Mouse (Mus musculus) liver, postnatal 0 days (tissue): ENCODE results near the gene Kdf1. TPM values are rescaled to one million over a fixed set of nuclear protein-coding genes. Genes with fewer than 3 reads are reported as not detected.

Source experiments
- ATAC-seq: fragments of 200-750 bp; cut with Nextera tagmentation; 2 replicates; pipeline ENCODE4 v1.8.0; 2017; ENCODE audit warnings: mild to moderate bottlenecking, moderate library complexity
- DNase-seq: peaks from one replicate; pipeline ENCODE4 v3.0.0-alpha.2; 2016
- H3K27ac ChIP-seq: fragments of 300-500 bp; sonication (generic); 2 replicates; pipeline ENCODE4 v1.5.1; 2014; ENCODE audit warnings: antibody characterized with exemption, moderate library complexity, mild to moderate bottlenecking, low read depth
- H3K27me3 ChIP-seq: fragments of 300-500 bp; sonication (generic); 2 replicates; pipeline ENCODE4 v1.6.1; 2014; ENCODE audit warnings: low read length, control low read depth, mixed read lengths; ENCODE audit not compliant: insufficient read depth
- H3K36me3 ChIP-seq: fragments of 300-500 bp; sonication (generic); replicated peaks from 2 replicates; pipeline ENCODE4 v1.6.1; 2014; ENCODE audit warnings: mild to moderate bottlenecking, control low read depth, low read length, moderate library complexity, mixed read lengths; ENCODE audit not compliant: insufficient read depth
- H3K4me1 ChIP-seq: fragments of 300-500 bp; sonication (generic); 2 replicates; pipeline ENCODE4 v1.6.1; 2014; ENCODE audit warnings: antibody characterized with exemption, mild to moderate bottlenecking, control low read depth; ENCODE audit not compliant: insufficient read depth
- H3K4me2 ChIP-seq: fragments of 300-500 bp; sonication (generic); 2 replicates; pipeline ENCODE4 v1.6.1; 2014; ENCODE audit warnings: low read depth, mild to moderate bottlenecking, low read length, moderate library complexity, mixed read lengths
- H3K4me3 ChIP-seq: fragments of 300-500 bp; sonication (generic); 2 replicates; pipeline ENCODE4 v1.5.1; 2014; ENCODE audit warnings: low read depth, low read length
- H3K9ac ChIP-seq: fragments of 300-500 bp; sonication (generic); replicated peaks from 2 replicates; pipeline ENCODE4 v1.6.1; 2014; ENCODE audit warnings: mild to moderate bottlenecking, moderate library complexity
- H3K9me3 ChIP-seq: fragments of 300-500 bp; sonication (generic); 2 replicates; pipeline ENCODE4 v1.6.1; 2016; ENCODE audit warnings: mild to moderate bottlenecking, control low read depth, low read length, mixed read lengths
- CTCF ChIP-seq: sonication (generic); IDR thresholded peaks from 2 replicates; pipeline ENCODE4 v1.5.1; 2016; ENCODE audit warnings: antibody characterized with exemption, low read depth
- EP300 ChIP-seq: IDR thresholded peaks from 2 replicates; pipeline ENCODE4 v1.6.1; 2016; ENCODE audit warnings: antibody characterized with exemption, low read depth, mild to moderate bottlenecking
- WGBS: fragments of 180-500 bp; shearing (Covaris S2); extraction: QIAGEN DNeasy Blood & Tissue Kit; methylation state at CpG from one replicate; pipeline ENCODE4 v1.1.7; 2014; ENCODE audit not compliant: insufficient replicate concordance; 5-methylcytosine and 5-hydroxymethylcytosine counted together
- polyA plus RNA-seq: library from polyadenylated mRNA; unstranded; fragments of >200 nt; fragmentation: Nextera tagmentation; extraction: Ambion mirVana; gene quantifications from 2 replicates; pipeline ENCODE4 v1.2.1, GENCODE M21; 2015

Kdf1 gene
- polyA plus RNA-seq, 1 experiment from 2014 or later = 5.5 TPM

- H3K27me3 ChIP-seq = no peaks in the 10 kb centered on the region
- H3K4me1 ChIP-seq = peaks cover 6% of the 10 kb centered on the region
- peak overlapping the region; percentile 87 for H3K27ac ChIP-seq
- DNase-seq (peak; percentile 64), ATAC-seq (peak; percentile 17)
- H3K9ac ChIP-seq = no peak overlapping the region
- WGBS = 68% methylated on average over 4 of the region's 4 CpGs
- H3K4me3 ChIP-seq = no peak overlapping the region
- TF ChIP-seq CTCF (no peak), EP300 (no peak)
- 0 out of 2 replicates have a peak overlapping the region, but pooled peaks have one; percentile 22 for H3K4me2 ChIP-seq
- no peaks in the 10 kb centered on the region for H3K36me3 ChIP-seq
- H3K9me3 ChIP-seq = no peaks in the 10 kb centered on the region
These were observed 41.1 kb downstream of the Kdf1 start for GRCm38 (mm10) chr4:133559846-133560245.

GRCm38 (mm10) chr4:133561622-133562021 lies 42.9 kb downstream of the Kdf1 start:
- no peak for TF ChIP-seq CTCF
- H3K9me3 ChIP-seq = no peaks in the 10 kb centered on the region
- no peak overlapping the region for H3K4me2 ChIP-seq
- no peak overlapping the region for H3K4me3 ChIP-seq
- no peaks in the 10 kb centered on the region for H3K27me3 ChIP-seq
- WGBS = 68% methylated on average over 4 of the region's 4 CpGs
- H3K4me1 ChIP-seq = no peaks in the 10 kb centered on the region
- no peaks in the 10 kb centered on the region for H3K36me3 ChIP-seq
- no peak overlapping the region for H3K9ac ChIP-seq
- DNase-seq (no peak), ATAC-seq (no peak)
- no peak overlapping the region for H3K27ac ChIP-seq

GRCm38 (mm10) chr4:133563123-133563571 lies 44.4 kb downstream of the Kdf1 start:
- Histone ChIP-seq H3K4me2 (no peak overlapping the region), H3K4me1 (no peaks in the 10 kb centered on the region), H3K4me3 (no peak overlapping the region), H3K9me3 (no peaks in the 10 kb centered on the region), H3K9ac (no peak overlapping the region; the same call in 1 of the 2 replicates), H3K27ac (peak overlapping the region; percentile 85), H3K36me3 (no peaks in the 10 kb centered on the region), H3K27me3 (no peaks in the 10 kb centered on the region)
- TF ChIP-seq EP300 (peak; percentile 69; the same call in 1 of the 2 replicates), CTCF (no peak)
- ATAC-seq (peak; percentile 87), DNase-seq (peak; percentile 71)
- 57% methylated on average over 11 of the region's 11 CpGs for WGBS

GRCm38 (mm10) chr4:133567251-133567650 lies 48.5 kb downstream of the Kdf1 start:
- no peak overlapping the region for H3K9ac ChIP-seq
- 31% methylated on average over 8 of the region's 8 CpGs for WGBS
- DNase-seq (no peak), ATAC-seq (no peak)
- H3K27me3 ChIP-seq = no peaks in the 10 kb centered on the region
- no peak overlapping the region for H3K4me3 ChIP-seq
- H3K36me3 ChIP-seq = no peaks in the 10 kb centered on the region
- no peaks in the 10 kb centered on the region for H3K4me1 ChIP-seq
- H3K4me2 ChIP-seq = no peak overlapping the region
- TF ChIP-seq CTCF (no peak), EP300 (no peak)
- H3K27ac ChIP-seq = no peak overlapping the region
- no peaks in the 10 kb centered on the region for H3K9me3 ChIP-seq

GRCm38 (mm10) chr4:133569291-133570065 lies 50.7 kb downstream of the Kdf1 start:
- TF ChIP-seq EP300 (peak; percentile 63; the same call in 1 of the 2 replicates), CTCF (no peak)
- Histone ChIP-seq H3K27ac (peak overlapping the region; percentile 97), H3K4me1 (peaks cover 5% of the 10 kb centered on the region), H3K4me2 (peak overlapping the region; percentile 45), H3K36me3 (no peaks in the 10 kb centered on the region), H3K9me3 (no peaks in the 10 kb centered on the region), H3K27me3 (no peaks in the 10 kb centered on the region), H3K9ac (no peak overlapping the region), H3K4me3 (no peak overlapping the region)
- no peak for DNase-seq
- WGBS = 53% methylated on average over 10 of the region's 10 CpGs
- ATAC-seq = peak; percentile 75

GRCm38 (mm10) chr4:133570066-133570466 lies 51.3 kb downstream of the Kdf1 start:
- Histone ChIP-seq H3K9ac (no peak overlapping the region), H3K4me3 (no peak overlapping the region), H3K27me3 (no peaks in the 10 kb centered on the region), H3K9me3 (no peaks in the 10 kb centered on the region), H3K27ac (peak overlapping the region; percentile 97), H3K4me1 (peaks cover 7% of the 10 kb centered on the region), H3K36me3 (no peaks in the 10 kb centered on the region), H3K4me2 (peak overlapping the region; percentile 45)
- 37% methylated on average over 10 of the region's 10 CpGs for WGBS
- ATAC-seq (peak; percentile 77), DNase-seq (peak; percentile 51)
- TF ChIP-seq EP300 (peak; percentile 84), CTCF (no peak)
